Mouse (Mus musculus) lung, postnatal 4 days (tissue): ENCODE data around the gene Zfp366.

ENCODE experiments used
- DNase-seq, 2 experiments: peaks; one replicate each; pipeline ENCODE4 v3.0.0; 2021

Zfp366 gene

GRCm38 (mm10) chr13:99258677-99259076 is 74.1 kb downstream of the Zfp366 start:
- DNase-seq: no peak

GRCm38 (mm10) chr13:99259502-99260174 is 75.0 kb downstream of the Zfp366 start:
- DNase-seq: no peak

- no peak for DNase-seq
Measured at GRCm38 (mm10) chr13:99262406-99262805, 77.8 kb downstream of the Zfp366 start.

DNA sequence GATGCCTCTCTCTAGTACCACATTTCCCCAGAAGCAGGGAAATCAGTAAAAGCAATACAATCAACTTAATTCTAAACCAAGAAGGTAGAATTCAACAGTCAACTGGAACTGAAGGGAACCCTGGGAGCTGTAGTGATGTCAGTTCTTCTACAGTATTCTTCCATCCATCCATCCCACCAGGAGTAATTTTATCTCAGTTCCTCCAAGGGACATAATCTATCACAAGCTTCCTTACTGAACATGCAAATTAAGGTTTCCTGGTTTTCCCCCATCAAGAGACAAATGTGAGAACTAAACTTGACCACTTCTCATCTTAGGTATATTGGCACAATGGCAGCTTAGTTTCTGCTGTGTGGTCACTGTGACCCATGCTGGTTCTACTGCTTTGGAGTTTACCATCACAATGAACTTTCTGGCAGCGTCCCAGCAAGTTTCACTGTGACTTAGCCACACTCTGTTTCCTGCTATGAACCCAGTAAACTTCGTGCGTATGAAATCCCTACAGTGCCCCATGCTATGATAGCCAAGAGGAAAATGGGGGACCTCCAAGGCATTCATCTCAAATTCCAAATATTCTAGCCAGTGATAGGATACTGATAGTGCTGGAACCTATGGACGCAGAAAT is 78.6 kb downstream of the Zfp366 start:
- DNase-seq: no peak

- no peak for DNase-seq
Measured at GRCm38 (mm10) chr13:99264483-99264882, 79.9 kb downstream of the Zfp366 start.

GRCm38 (mm10) chr13:99272046-99272445 is 87.4 kb downstream of the Zfp366 start:
- DNase-seq: no peak

- no peak for DNase-seq
Measured at GRCm38 (mm10) chr13:99277521-99277920, 92.9 kb downstream of the Zfp366 start.

GRCm38 (mm10) chr13:99278511-99278910 is 93.9 kb downstream of the Zfp366 start:
- DNase-seq: no peak

- no peak for DNase-seq
Measured at GRCm38 (mm10) chr13:99279351-99279750, 94.7 kb downstream of the Zfp366 start.

GRCm38 (mm10) chr13:99282961-99283360 is 98.3 kb downstream of the Zfp366 start:
- no peak for DNase-seq

- no peak for DNase-seq
Measured at GRCm38 (mm10) chr13:99283916-99284315, 99.3 kb downstream of the Zfp366 start.

DNA sequence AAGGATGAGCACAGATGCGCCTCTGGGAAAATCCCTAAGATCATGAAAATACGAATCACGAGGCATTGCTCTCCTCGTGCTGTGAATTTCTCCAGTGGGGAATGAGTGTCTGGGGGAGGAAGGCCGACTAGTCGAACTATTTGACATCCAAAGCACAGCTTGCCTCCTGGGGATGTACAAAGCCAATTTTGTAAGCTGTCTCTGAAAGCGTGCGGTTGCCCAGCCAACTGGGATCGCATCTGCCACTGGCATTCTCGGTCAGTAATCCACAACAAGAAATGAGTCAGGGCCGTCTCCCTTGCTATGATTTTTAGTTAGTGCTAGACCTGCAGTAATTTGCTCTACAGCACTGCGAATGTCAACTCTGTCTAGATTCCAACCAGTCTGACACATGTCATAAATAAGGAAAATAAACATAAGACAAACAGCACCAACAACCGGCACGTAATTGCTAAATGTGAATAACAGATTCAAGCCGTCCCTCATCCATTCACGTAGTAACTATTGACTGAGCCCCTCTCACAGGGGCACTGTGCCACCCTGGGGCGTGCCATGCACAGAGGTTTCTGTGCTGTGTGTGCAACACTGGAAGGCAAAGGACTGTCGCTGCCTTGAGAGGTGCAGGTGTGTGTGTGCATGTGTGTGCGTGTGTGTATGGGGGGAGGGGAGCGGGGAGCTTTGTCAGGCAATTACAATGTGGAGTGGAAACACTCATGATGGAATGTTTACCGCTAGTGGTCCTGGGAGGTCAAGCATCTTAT is 100.0 kb downstream of the Zfp366 start:
- DNase-seq: no peak

DNA sequence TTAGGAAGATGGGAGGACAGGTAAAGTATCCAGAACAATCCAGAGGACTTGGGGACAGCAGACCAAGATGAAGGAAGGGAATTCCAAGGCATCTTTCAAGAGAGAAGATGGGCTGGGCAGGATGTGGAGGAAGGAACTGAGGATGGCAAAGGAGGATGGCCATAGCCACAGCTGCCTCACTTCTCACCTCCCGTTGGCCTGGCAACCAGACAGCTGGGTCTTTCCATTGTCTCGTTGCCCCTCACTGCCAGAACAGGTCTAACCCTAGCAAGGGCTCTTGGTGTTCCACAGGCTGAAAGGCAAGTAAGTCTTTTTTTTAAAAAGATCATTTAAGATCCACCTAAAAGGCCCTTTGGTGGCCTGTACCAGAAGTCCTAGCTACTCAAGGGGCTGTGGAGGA is 100.6 kb downstream of the Zfp366 start:
- DNase-seq: no peak

GRCm38 (mm10) chr13:99287207-99287606 is 102.6 kb downstream of the Zfp366 start:
- DNase-seq: no peak

GRCm38 (mm10) chr13:99287786-99288185 is 103.2 kb downstream of the Zfp366 start:
- no peak for DNase-seq

DNA sequence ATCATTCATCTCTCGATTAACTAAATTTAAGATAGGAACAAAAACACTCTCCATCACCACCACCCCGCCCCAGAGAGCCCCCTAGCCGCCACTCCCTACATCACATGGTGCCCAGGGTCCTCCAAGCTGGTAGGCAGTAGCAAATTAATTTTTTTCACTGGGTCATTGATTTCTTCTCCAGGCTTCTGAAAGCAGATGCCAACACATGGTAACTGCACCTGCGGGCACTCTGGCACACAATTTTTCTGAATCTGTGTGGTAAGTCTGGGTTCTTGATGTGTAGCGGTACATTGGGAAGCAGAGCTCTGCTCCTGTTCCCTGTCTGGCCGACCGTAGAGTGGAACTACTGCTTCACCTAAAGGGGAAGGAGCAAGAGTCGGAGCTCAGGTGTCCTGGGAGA is 106.1 kb downstream of the Zfp366 start:
- no peak for DNase-seq

GRCm38 (mm10) chr13:99294176-99294575 is 109.6 kb downstream of the Zfp366 start:
- no peak for DNase-seq

DNA sequence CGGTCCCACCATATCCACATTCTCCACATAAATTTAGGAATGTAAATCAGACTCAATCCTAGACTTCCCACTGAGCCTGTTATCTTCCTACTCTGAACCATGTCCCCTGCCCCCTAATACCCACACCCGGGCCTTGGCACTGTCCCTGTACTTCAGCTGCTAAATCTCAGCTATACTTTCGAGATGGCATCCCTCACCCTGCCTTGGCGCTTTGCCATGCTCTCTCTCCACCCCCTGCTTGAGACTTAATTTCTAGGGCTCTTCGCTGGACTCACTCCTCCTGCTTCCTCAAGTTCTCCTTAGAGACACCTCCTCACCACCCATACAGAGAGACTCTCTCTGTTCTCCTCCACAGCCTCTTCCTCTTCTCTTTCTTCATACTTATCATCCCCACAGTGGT is 115.3 kb downstream of the Zfp366 start:
- DNase-seq: peak in 1 of 2 experiments; percentile 18
